12 mouse cellular contexts compared by ENCODE assay signal in the genomic region with DNA sequence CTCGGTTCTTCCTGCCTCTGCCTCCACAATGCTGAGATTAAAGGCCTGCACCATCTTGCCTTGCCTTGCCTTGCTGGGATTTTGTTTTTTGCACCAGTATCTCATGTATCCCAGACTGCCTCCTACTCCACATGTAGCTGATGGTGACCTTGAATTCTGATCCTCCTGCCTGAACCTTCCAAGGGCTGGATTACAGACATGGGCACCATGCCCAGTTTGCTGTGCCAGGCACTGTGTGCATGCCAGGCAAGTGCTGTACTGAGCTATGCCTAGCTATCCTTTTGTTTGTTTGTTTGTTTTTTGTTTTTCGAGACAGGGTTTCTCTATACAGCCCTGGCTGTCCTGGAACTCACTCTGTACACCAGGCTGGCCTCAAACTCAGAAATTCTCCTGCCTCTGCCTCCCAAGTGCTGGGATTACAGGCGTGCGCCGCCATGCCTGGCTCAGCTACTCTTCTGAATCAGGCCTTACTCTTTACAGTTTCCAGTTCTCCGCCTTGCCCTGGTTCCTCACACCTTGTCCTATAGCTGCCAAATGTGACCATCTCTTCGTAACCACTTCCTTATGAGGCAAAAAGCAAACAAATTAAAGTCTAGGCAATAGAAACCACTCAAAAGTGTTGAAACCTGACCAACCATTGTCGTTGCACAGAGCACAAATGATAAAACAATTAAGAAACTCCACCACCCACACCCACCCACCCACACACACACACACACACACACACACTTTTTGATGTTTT. TPM values are rescaled to one million over a fixed set of nuclear protein-coding genes. Genes with fewer than 3 reads are reported as not detected.
A peak's percentile ranks its signal among the peaks of the same experiment; 100 is the strongest.
DNase-seq lines count a peak whose midpoint lies in the region; ATAC-seq and TF ChIP-seq lines count a peak whose summit lies in the region.
"Had no signal": no experiment of that assay in that cellular context is flagged by ENCODE, and none has a peak within 500 bp of the region (broad histone marks: within the 10 kb centered on the region; RNA-seq: fewer than 3 reads in every experiment).

No protein-coding gene starts in this region.

- 0 out of 2 replicates have a peak overlapping the region, but pooled peaks have one; percentile 23 for H3K27ac ChIP-seq in testis, adult 2 months (ENCODE audit: control insufficient read depth, insufficient read depth, low read depth, low read length)
- H3K27ac ChIP-seq: heart, embryonic 15.5 days; kidney, postnatal 0 days had no signal

- no peaks in the 10 kb centered on the region for H3K36me3 ChIP-seq in testis, adult 2 months (ENCODE audit: control insufficient read depth, insufficient read depth, low read length)

- DNase-seq in heart, adult 8-10 months (ENCODE audit: low spot score): peak; percentile 37
- no peak for DNase-seq in heart, adult 11 months
- no peak for DNase-seq in testis, postnatal 10 days (ENCODE audit: low spot score)
- no peak for DNase-seq in layer of hippocampus, adult 9-10 months (ENCODE audit: low spot score)
- DNase-seq in retina, postnatal 1 day: no peak
- DNase-seq: left cerebral cortex, postnatal 4 days; lung, postnatal 14 days had no signal

- no peaks in the 10 kb centered on the region for H3K27me3 ChIP-seq in testis, adult 2 months (ENCODE audit: control insufficient read depth, insufficient read depth, low read length)
- H3K27me3 ChIP-seq: heart, embryonic 15.5 days had no signal

- TF ChIP-seq CTCF in testis, adult 2 months (IDR thresholded peaks at IDR 0.05; ENCODE audit: control insufficient read depth, insufficient read depth, insufficient replicate concordance, low read depth, low read length): no peak

- ATAC-seq in hematopoietic stem cell, adult 5-6 weeks (replicated peaks in 1 of 2; ENCODE audit: insufficient read depth in 1 of 2, low FRiP score in 2 of 2, low TSS enrichment in 1 of 2, low read depth in 1 of 2, poor library complexity in 2 of 2, severe bottlenecking in 2 of 2): peak; percentile 72 to 75; a peak in 3 of 4 replicates
- no peak for ATAC-seq in erythroblast, adult 5-6 weeks (replicated peaks; ENCODE audit: low FRiP score, poor library complexity, severe bottlenecking)

- H3K4me3 ChIP-seq in testis, adult 2 months (ENCODE audit: control insufficient read depth, low read depth, low read length): no peak overlapping the region
- H3K4me3 ChIP-seq: heart, embryonic 15.5 days had no signal

- TF ChIP-seq POLR2A in testis, adult 2 months (IDR thresholded peaks at IDR 0.05; ENCODE audit: control insufficient read depth, low read depth, low read length): no peak

- H3K4me1 ChIP-seq in testis, adult 2 months (ENCODE audit: control insufficient read depth, insufficient read depth, low read length): no peaks in the 10 kb centered on the region
- H3K4me1 ChIP-seq: heart, embryonic 15.5 days had no signal

RNA-seq across cellular contexts. Expression of gene Tgoln1, which starts 7.0 kb away (rescaled TPM):
- 10 to 100 TPM; 63.6 to 67.4 (median 65.5) TPM for total RNA-seq in heart, adult 8-10 months (2022)
- 21.4 and 29.8 TPM in 2 replicates for polyA plus RNA-seq in testis, adult 2 months (2012; rRNA removed)
- 93.9 and 95.8 TPM in 2 replicates for total RNA-seq in hematopoietic stem cell, adult 5-6 weeks (2017)
- 17.9 and 24.9 TPM in 2 replicates for total RNA-seq in erythroblast, adult 5-6 weeks (2015; ENCODE audit: low replicate concordance)
- total RNA-seq in erythroblast, adult 5-6 weeks (2017; ENCODE audit: low replicate concordance): 19.8 and 20.2 TPM in 2 replicates

RNA-seq across cellular contexts. Expression of gene Retsat, which starts 25.6 kb away (rescaled TPM):
- 100 to 1,000 TPM; 170 to 247 (median 189) TPM for total RNA-seq in heart, adult 8-10 months (2022)
- 9.4 and 11.0 TPM in 2 replicates for polyA plus RNA-seq in testis, adult 2 months (2012; rRNA removed)
- total RNA-seq in hematopoietic stem cell, adult 5-6 weeks (2017): 12.4 and 17.1 TPM in 2 replicates
- total RNA-seq in erythroblast, adult 5-6 weeks (2015; ENCODE audit: low replicate concordance): 1.7 and 4.0 TPM in 2 replicates
- total RNA-seq in erythroblast, adult 5-6 weeks (2017; ENCODE audit: low replicate concordance): 3.5 and 3.8 TPM in 2 replicates

RNA-seq across cellular contexts. Expression of gene Elmod3, which starts 25.6 kb away (rescaled TPM):
- 10 to 100 TPM; 12.1 to 16.4 (median 14.5) TPM for total RNA-seq in heart, adult 8-10 months (2022)
- 40.2 and 46.0 TPM in 2 replicates for polyA plus RNA-seq in testis, adult 2 months (2012; rRNA removed)
- total RNA-seq in hematopoietic stem cell, adult 5-6 weeks (2017): 7.6 and 9.8 TPM in 2 replicates
- total RNA-seq in erythroblast, adult 5-6 weeks (2015; ENCODE audit: low replicate concordance): 2.1 and 5.6 TPM in 2 replicates
- total RNA-seq in erythroblast, adult 5-6 weeks (2017; ENCODE audit: low replicate concordance): 0.85 and 6.0 TPM in 2 replicates
